Mouse (Mus musculus) c-Kit-positive CD71-positive TER-119-positive erythroid progenitor cells, embryonic 14.5 days (primary cell): Measurements from ENCODE around the gene Parp12.

ENCODE experiments used
- DNase-seq: peaks from one replicate; pipeline ENCODE4 v3.0.0-alpha.2; 2013; ENCODE audit warnings: low spot score

Gene Parp12

GRCm38 (mm10) chr6:39117584-39118455 is at the start of gene Parp12:
Gene Parp12 (minus strand): TSS chr6:39118349.
- DNase-seq, result peak; percentile 62

GRCm38 (mm10) chr6:39164891-39165290 is 46.7 kb upstream of the Parp12 start:
- DNase-seq, result no peak

- DNase-seq, result peak; percentile 49
These were observed 43.8 kb upstream of the Parp12 start for GRCm38 (mm10) chr6:39161975-39162374.

- no peak for DNase-seq
These were observed 27.9 kb upstream of the Parp12 start for GRCm38 (mm10) chr6:39146041-39146440.

- no peak for DNase-seq
These were observed 14.4 kb upstream of the Parp12 start for GRCm38 (mm10) chr6:39132556-39132955.

- DNase-seq, result no peak
These were observed 13.3 kb upstream of the Parp12 start for GRCm38 (mm10) chr6:39131480-39131879.

GRCm38 (mm10) chr6:39124719-39125118 is 6.6 kb upstream of the Parp12 start:
- DNase-seq, result no peak

GRCm38 (mm10) chr6:39120685-39121084 is 2.5 kb upstream of the Parp12 start:
- no peak for DNase-seq

GRCm38 (mm10) chr6:39118456-39118881 is 320 bp upstream of the Parp12 start:
- DNase-seq, result no peak

GRCm38 (mm10) chr6:39115438-39115837 is 2.7 kb downstream of the Parp12 start:
- no peak for DNase-seq

- no peak for DNase-seq
These were observed 5.0 kb downstream of the Parp12 start for GRCm38 (mm10) chr6:39113141-39113540.

GRCm38 (mm10) chr6:39112701-39113100 is 5.4 kb downstream of the Parp12 start:
- no peak for DNase-seq

GRCm38 (mm10) chr6:39106812-39107211 is 11.3 kb downstream of the Parp12 start:
- DNase-seq, result no peak

GRCm38 (mm10) chr6:39104631-39105030 is 13.5 kb downstream of the Parp12 start:
- DNase-seq, result no peak

GRCm38 (mm10) chr6:39076498-39076897 is 41.7 kb downstream of the Parp12 start:
- DNase-seq, result no peak

- no peak for DNase-seq
These were observed 44.0 kb downstream of the Parp12 start for GRCm38 (mm10) chr6:39074186-39074585.

- no peak for DNase-seq
These were observed 45.5 kb downstream of the Parp12 start for GRCm38 (mm10) chr6:39072664-39073063.

- peak; percentile 66 for DNase-seq
These were observed 51.1 kb downstream of the Parp12 start for GRCm38 (mm10) chr6:39066935-39067578.

GRCm38 (mm10) chr6:39063541-39063940 is 54.6 kb downstream of the Parp12 start:
- DNase-seq, result no peak

GRCm38 (mm10) chr6:39061180-39061579 is 57.0 kb downstream of the Parp12 start:
- DNase-seq, result no peak

- no peak for DNase-seq
These were observed 58.3 kb downstream of the Parp12 start for GRCm38 (mm10) chr6:39059547-39060497.

GRCm38 (mm10) chr6:39058936-39059335 is 59.2 kb downstream of the Parp12 start:
- DNase-seq, result no peak
